Mouse (Mus musculus) monocyte, adult 5-6 weeks (primary cell): ENCODE data around the gene Bpi. TPM values are rescaled to one million over a fixed set of nuclear protein-coding genes. Genes with fewer than 3 reads are reported as not detected.

ENCODE experiments used
- ATAC-seq: fragments of 153-309, 156-312 bp; replicated peaks from 2 replicates; pipeline ENCODE4 v1.8.0; 2017; ENCODE audit warnings: mild to moderate bottlenecking; ENCODE audit not compliant: low TSS enrichment, insufficient number of reproducible peaks, severe bottlenecking, poor library complexity, low FRiP score
- total RNA-seq: library from RNA; stranded (forward); fragments of 200-1000, 200-491, 200-594 nt; gene quantifications from 3 replicates; pipeline ENCODE4 v1.2.3, GENCODE M21; 2017

The Bpi gene
- total RNA-seq, 1 experiment from 2014 or later = not detected

DNA sequence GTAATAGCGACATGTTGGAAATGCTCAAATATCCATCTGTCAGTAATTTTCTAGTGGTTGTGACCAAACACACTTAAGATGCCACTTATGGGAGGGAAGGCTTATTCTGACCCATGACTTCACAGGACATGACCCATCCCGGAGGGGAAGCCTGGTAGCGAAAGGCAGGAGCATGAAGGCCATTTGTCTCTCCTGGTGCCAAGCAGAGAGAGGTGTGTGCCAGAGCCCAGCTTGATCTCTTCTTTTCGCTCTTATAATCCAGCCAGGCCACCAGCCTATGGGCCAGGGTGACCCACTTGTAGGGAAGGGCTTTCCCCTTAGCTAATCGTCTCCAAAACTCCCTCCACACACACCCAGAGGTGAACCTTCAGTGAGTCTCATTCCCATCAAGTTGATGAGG lies 19.8 kb upstream of the Bpi start:
- no peak for ATAC-seq

- ATAC-seq = no peak
Measured at GRCm38 (mm10) chr2:158241126-158241738, 16.7 kb upstream of the Bpi start.

DNA sequence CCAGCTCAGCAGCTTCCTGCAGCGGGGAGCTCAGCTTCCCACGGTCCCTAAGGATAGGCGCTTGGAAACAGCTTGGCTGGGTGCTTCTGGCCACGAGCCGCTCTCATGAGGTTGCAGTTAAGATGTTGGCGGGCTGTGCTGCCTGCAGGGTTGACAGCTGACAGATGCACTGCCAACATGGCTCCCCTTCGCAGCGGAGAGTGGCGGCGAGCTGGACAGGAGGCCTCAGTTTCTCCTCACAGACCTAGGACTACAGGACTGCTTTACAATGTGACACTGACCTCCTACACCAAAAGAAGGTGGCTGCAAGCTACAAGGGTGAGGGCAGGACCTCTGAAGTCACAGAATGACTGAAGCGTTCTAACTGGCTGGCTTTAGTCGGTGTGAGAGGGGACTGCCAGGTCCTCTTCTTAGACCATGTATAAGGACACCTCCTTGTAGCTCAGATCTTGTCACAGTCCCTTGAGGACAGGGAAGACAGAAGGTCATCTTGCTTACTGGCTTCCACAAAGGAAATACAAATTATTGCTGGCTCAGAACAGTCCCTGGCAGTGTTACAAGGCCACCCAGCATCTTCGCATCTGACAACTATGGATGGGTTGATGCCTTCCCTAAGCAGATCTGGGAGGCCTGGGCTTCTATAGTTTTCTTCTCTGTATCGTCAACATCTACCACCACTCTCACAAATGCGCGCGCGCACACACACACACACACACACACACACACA lies 15.6 kb upstream of the Bpi start:
- no peak for ATAC-seq

- no peak for ATAC-seq
Measured at GRCm38 (mm10) chr2:158243129-158243870, 14.6 kb upstream of the Bpi start.

DNA sequence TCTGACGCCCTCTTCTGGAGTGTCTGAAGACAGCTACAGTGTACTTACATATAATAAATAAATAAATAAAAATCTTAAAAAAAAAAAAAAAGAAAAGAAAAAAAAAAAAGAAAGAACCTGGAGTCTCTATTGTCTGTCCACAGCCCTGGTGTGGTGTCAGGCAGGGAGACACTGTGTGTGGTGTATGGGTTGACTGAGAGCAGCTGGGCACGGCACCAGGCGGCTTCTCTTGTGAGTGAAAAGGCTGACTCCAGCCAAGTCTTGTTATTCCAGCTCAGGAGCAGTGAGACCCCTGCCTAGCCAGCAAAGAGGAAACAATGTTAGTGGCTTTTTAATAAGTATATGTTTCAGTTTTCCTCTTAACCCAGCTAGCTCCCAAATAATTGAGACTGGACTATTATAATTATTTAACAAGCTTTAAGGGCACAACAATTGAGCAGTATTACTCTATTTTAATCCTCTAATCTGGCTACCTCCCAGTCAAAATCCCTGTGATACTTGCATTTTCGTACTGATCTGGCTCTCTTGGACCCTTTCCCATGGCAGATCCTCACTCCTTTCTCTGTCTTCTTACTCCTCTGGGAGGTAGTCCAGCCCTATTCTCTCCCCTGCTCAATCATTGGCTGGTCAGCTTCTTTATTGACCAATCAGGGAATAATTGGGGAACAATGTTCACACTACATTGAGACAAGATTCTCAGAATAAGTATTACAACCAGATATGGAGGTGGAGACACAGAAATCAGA lies 12.6 kb upstream of the Bpi start:
- ATAC-seq = no peak

GRCm38 (mm10) chr2:158247852-158248251 lies 10.0 kb upstream of the Bpi start:
- ATAC-seq = no peak

DNA sequence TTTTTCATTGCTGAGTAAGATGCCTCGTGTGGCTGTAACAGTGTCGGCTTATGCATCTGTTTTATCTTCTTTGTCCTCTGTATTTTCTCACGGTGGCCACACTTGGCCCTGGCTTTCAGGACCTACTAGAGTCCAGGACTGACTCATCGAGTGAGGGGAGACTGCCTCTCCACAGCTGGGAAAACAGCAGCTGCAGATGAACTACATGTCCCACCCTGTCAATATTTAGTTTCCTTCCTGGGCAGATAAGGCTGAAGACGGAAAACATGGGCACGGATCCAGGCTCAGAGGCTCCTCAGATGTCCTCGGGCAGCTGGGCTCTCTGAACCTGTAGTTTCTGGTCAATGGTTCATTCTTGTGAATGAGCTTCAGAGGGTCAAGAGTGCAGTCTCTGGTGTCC lies 9.6 kb upstream of the Bpi start:
- ATAC-seq = no peak

DNA sequence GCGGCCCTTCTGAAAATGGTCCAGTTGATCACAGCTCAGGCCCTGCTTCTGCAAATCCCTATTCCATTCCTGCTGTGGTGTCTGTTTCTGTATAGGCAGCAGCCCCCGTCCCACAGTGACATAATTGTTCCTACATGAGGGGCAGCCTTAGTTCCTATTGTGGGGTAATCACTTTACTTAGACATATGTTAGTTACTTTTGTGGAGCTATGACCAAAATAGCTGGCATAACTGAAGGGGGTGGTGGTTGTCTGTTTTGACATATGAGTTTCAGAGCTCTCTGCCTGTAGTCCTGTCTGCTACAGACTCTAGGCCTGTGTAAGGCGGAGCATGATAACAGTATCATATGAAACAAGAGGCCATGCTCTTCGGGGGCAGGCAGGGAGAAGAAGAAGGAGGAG lies 7.3 kb upstream of the Bpi start:
- no peak for ATAC-seq

GRCm38 (mm10) chr2:158253806-158254205 lies 4.1 kb upstream of the Bpi start:
- no peak for ATAC-seq

DNA sequence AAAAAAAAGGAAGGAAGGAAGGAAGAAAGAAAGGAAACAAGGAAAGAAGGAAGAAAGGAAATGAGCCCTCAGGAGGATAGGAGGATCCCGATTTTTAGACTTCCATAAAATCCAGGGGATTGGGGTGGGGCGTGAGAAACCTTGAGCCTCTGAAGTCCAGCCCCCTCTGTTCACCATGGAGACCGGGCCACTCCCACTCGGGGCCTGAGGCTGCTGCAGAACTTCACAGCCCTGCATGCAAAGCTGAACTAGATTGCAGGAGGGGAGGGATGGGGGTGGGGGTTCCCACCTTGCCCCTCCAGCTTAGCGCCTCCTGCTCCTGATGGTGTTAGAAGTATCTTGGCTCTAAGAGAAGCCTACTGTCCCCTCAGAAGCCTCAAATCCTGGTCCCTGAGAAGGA lies 1.0 kb upstream of the Bpi start:
- ATAC-seq = no peak

DNA sequence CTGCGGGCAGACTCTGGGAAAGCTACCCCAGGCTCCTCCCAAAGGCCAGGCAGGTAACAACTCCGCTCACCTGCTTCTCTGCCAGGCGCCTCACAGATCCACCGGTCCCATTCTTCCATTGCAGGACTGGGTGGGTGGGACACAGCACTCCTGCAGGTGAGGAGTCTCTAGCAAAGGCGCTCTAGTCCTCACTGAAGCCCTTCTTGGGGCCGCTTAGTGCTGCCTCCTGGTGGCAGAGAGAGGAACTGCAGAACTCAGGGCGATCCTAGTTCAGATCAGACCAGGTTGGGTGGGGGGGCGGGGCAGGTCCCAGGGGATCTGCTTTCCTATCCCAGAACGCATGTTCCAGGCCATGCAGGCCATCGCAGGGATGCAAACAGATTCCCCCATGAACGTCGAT lies 887 bp downstream of the Bpi start:
- ATAC-seq = 0 out of 2 replicates have a peak, but pooled peaks have one; percentile 28

- no peak for ATAC-seq
Measured at GRCm38 (mm10) chr2:158259498-158259897, 1.6 kb downstream of the Bpi start.

DNA sequence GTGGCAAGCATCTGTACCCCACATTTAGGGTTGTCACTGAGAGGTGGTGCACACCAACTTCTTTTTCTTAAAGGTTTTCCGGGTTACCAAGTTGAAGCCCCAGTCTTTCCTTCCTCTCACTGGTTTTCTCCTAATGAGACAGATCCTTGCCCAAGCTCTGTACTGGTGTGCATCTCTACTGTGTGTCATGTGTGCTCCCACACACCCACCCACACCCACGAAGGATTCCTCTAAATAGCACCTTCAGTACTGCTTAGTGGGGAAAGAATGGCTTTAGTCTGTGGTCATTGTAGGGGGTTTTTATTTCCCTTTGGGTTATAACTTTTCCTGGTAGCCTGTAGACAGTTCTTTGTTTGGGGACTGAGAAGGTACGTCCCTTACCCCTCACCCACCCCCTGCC lies 7.0 kb downstream of the Bpi start:
- no peak for ATAC-seq

- ATAC-seq = no peak
Measured at GRCm38 (mm10) chr2:158270017-158270416, 12.1 kb downstream of the Bpi start.

DNA sequence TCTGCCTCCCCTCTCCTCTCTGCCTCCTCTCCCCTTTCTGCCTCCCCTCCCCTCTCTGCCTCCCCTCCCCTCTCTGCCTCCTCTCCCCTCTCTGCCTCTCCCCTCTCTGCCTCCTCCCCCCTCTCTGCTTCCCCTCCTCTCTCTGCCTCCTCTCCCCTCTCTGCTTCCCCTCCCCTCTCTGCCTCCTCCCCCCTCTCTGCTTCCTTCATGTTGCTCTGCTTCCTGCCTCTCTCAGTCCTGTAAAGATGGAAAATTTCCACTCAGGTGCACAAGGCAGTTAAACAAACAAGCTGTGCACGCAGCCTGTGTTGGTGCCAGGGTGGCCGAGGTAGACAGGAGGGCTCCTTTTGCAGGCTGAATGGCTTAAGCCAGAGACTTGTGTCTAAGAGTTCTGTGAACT lies 15.8 kb downstream of the Bpi start:
- ATAC-seq = no peak

GRCm38 (mm10) chr2:158275349-158275748 lies 17.5 kb downstream of the Bpi start:
- ATAC-seq = no peak

GRCm38 (mm10) chr2:158275811-158276210 lies 17.9 kb downstream of the Bpi start:
- no peak for ATAC-seq

- no peak for ATAC-seq
Measured at GRCm38 (mm10) chr2:158276451-158276850, 18.6 kb downstream of the Bpi start.

GRCm38 (mm10) chr2:158276878-158277277 lies 19.0 kb downstream of the Bpi start:
- ATAC-seq = no peak
